Mouse (Mus musculus): ENCODE results near the gene Atrn.

Atrn gene

DNA sequence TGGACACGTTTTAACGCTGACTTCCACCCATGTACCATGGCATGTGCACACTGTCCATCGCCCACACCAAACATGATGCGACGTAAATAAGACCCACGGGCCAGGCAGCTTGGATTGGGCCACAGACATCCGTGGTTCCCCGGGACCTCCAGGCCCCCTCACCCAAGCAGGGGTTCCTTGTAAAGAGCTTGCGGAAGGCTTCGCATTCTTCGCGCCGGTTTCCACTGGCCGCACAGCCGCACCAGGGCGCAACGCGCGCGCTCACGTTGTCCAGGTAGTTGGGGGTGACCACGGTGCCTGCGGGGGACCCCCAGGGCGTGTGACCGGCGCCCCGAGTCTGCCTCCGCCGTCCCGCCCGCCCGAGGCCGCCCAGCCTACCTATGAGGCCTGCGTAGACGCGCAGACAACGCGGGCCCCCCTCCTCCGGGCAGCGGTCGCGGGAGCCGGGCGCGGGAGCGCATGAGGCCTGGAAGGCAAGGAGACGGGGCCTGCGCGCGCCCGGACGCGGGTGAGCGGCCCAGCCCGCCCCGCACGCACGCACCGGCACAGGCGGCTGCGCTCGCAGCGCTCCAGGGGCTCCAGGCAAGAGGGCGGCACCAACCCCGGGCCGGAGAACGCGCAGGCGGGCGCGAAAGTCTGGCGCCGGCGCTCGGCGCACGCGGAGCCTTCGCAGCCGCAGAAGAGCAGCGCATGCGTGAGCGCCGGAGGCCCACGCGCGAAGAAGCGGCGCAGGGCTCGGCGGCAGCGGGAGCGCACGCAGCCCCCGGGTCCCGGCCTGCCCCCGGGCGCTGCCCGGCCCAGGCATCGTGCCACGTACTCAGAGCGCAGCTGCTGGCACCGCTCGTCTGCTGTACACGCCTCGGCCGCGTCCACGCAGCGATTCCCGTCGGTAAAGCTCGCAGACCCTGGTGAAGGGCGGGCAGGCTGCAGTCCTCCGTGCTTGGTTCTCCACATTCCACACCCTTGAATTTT is 134.8 kb downstream of the Atrn start:
- DNase-seq (ENCODE audit: low spot score in 2 of 2) = no peak

- DNase-seq (ENCODE audit: low spot score in 2 of 2) = no peak
These were observed 136.7 kb downstream of the Atrn start, which contains the start of gene Gfra4 for GRCm38 (mm10) chr2:131042988-131043387. Gfra4 (minus strand) TSS chr2:131043088.

- DNase-seq (ENCODE audit: low spot score in 2 of 2) = no peak
These were observed 138.1 kb downstream of the Atrn start for GRCm38 (mm10) chr2:131044354-131044852.

- DNase-seq (ENCODE audit: low spot score in 2 of 2) = no peak
These were observed 138.9 kb downstream of the Atrn start for GRCm38 (mm10) chr2:131044989-131045720.

- DNase-seq (ENCODE audit: low spot score in 2 of 2) = no peak
These were observed 139.7 kb downstream of the Atrn start for GRCm38 (mm10) chr2:131046025-131046424.

DNA sequence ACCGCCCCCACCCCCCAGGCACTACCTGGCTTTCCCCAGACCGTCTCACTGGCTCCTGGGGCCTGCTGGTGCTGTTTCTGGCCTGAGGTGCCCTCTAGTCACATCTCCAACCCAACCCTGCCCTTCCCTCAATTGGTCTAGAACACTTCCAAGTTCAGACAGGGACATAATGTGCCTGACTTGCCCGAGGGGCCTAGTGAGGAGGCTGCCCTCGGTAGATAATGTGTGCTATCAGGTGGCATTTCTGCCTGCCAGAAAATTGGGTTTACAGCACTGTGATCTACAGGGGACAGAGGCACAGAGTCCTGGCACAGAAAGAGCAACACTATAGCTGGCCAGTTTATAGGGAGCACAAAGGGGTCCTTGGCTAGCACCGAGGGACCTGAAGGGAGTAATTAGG is 145.7 kb downstream of the Atrn start:
- no peak for DNase-seq (ENCODE audit: low spot score in 2 of 2)

GRCm38 (mm10) chr2:131052862-131053418 is 146.6 kb downstream of the Atrn start:
- DNase-seq (ENCODE audit: low spot score in 2 of 2) = no peak

GRCm38 (mm10) chr2:131053851-131054645 is 147.8 kb downstream of the Atrn start:
- DNase-seq (ENCODE audit: low spot score in 2 of 2) = no peak

DNA sequence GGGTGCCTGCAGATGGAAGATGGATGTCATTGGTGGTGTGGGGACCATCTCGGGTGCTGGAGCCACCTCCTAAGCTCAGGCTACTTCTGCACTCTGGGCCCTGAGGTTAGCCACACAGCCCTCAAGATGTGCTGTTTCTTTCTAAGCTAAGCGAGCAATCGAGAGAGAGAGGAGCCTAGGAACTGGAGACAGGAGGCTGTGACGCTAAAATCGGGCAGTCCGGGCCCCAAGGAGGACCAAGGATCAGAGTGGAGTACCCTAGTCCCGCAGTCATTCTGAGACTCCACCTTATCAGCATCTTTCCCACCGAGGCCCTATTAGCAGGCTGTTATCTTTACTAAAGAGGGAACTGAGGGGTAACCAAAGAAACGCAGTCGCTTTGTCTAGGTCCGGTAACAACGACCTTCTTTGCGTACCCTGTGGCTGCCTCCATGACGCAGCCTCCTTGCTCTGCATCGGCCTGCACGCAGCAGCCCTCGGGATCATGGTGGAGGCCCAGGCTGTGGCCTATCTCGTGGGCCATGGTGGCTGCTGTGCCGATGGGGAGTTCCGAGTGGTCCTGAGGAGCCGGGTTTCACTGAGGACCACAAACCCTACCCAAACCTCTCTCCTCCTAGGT is 148.5 kb downstream of the Atrn start:
- no peak for DNase-seq (ENCODE audit: low spot score in 2 of 2)

DNA sequence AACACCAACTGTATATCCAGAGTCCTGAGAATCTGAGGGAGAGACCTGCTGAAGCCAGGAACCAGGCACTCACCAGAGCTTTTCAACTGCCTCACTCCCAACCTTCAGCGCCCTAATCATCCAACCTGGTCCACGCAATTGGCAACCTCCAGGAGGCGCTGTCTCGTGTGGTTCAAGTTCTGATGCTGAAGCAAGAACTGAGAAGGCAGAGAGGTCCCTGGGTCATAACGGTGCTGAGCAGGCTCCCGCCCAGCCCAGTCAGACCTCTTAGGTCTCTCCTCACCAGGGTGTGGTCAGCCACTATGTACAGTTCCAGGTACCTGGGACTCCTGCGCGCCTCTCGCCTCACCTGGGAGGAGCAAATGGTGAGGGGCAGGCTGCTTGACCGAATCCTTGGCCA is 149.3 kb downstream of the Atrn start:
- no peak for DNase-seq (ENCODE audit: low spot score in 2 of 2)

DNA sequence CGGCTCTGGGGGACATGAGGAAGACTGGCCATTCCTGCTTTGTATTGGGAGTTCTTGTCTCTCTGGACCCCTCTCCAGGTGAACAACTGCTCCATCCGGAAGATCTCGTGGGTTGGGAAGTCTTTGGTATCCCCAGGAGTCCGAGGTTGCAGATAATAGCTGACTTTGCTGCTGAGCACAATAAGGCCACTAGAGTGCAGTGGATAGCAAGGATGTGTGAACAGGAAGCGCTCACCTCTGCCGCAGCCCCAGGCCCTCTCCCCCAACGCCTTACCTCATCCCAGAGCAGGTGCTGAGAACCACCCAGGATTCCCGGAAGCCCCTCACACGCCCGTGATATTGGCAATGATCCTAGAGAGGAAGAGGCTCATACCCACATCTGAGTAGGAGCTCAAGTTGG is 149.9 kb downstream of the Atrn start:
- DNase-seq (ENCODE audit: low spot score in 2 of 2) = no peak

GRCm38 (mm10) chr2:131058672-131059071 is 152.4 kb downstream of the Atrn start:
- DNase-seq (ENCODE audit: low spot score in 2 of 2) = no peak

DNA sequence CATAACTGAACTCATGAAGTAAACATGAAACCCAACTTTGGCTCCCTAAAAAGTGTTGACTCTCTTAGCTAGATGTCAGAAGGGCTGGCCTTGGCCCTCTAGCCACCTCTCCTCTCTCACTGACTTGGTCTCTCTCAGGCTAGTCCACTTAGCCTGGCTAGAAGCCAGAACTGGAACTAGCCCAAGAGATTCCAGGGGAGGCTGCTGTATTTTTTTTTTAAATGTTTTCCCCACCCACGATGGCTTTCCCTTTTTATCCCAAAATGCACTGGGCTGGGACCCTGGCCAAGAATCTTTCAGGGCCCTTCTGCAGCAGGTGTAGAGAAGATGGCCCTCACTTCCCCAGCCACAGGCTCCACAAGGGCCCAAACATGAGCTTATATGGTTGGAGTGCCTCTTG is 153.1 kb downstream of the Atrn start:
- DNase-seq (ENCODE audit: low spot score in 2 of 2) = peak in 1 of 2 experiments; percentile 74

DNA sequence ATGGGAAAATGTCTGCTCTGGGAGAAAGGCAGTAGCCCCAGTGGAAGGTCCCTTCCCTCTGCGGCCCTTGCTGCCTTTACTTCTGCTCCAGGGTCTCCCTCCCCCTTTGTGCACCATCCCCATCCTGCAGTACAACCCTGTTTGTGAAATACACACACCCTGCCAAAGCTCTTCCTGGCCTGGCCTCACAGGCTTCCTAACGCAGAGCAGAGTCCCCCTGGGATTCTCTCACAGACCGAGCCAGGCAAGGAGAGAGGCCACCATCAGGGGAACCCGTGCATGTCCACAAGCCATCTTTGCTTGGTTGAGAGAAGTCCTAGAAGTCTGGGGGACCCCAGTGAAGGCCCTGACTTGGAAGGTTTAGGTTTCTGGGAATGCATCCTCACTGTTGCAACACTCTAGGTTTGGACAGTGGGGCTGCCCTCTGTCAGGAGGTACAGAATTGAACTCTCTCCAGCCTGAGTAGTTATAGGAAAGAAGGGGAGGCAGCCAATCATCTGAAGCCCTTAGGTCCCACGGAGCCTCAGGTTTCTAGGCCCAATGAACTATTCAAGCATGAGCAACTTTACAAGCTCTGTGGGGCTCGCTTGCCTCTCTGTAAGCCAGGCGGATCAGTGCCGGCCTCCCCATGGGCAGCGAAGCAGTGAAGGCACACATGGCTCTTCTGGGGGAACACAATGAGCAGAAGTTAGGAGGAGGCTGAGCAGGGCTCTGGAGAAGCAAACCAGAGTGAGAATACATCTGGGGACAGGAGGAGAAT is 153.7 kb downstream of the Atrn start:
- no peak for DNase-seq (ENCODE audit: low spot score in 2 of 2)

GRCm38 (mm10) chr2:131060784-131061183 is 154.5 kb downstream of the Atrn start:
- DNase-seq (ENCODE audit: low spot score in 2 of 2) = no peak

DNA sequence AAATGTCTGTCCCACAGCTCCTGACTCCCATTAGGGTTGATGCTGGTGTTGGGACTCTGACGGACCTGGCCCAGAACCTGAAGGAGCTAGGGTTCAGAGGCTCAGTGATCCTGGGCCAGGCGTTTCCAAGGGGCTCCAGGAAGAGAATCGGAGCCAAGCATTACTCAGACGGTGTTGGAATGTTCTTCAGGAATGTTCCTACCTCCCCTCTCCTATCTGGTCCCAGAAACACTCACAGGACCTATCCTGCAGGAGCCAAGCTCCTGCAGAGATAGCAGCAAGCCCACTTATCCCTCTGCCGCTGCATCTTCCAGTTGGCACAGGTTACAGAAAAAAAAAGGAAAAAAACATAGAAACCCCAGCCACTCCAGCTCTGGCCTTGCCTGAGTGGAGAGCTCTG is 155.3 kb downstream of the Atrn start:
- no peak for DNase-seq (ENCODE audit: low spot score in 2 of 2)

DNA sequence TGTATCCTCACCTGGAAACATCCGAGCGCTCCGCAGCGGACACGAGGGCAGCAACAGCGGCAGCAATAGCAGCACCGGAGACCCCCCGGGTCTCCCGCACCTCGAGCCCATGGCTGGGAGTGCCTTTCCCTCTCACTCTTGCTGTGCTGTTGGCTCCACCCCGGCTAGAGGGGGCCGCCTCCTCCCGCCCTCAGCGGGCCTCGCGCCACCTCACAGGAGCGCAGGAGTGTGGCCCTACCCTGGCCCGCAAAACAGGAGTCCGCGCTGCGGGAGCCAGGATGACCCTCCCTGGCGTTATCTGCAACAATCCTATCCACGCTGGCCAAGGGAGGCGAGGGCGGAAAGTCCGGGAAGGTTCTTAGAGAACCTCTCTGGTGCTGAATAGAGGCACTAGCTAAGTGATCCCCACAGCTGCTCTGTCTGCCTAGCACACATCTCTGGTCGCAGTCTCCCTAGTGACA is 157.1 kb downstream of the Atrn start, which contains the start of gene Adam33:
Adam33 (minus strand) TSS at position 411 of the 461 bp plus-strand sequence.
- no peak for DNase-seq (ENCODE audit: low spot score in 2 of 2)

GRCm38 (mm10) chr2:131066342-131066741 is 160.0 kb downstream of the Atrn start:
- no peak for DNase-seq (ENCODE audit: low spot score in 2 of 2)

DNA sequence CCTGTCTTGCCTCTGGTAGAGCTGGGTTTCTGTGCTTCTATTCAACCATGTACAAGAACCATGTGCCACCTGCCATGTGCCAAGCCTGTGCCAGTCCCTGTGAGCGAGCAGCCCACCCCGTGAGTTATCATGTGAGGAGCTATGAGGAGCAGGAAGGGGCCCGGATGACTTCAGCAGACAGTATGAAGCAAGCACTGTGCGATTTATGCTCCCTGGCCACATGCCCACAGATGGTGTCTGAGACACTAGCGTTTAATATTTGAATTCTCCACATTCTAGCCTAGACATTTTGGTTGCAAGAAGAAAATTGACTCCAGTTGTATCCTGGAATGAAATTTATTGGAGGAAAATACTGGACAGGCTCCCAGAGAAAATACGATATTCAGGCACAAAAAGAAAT is 161.2 kb downstream of the Atrn start:
- no peak for DNase-seq (ENCODE audit: low spot score in 2 of 2)

DNA sequence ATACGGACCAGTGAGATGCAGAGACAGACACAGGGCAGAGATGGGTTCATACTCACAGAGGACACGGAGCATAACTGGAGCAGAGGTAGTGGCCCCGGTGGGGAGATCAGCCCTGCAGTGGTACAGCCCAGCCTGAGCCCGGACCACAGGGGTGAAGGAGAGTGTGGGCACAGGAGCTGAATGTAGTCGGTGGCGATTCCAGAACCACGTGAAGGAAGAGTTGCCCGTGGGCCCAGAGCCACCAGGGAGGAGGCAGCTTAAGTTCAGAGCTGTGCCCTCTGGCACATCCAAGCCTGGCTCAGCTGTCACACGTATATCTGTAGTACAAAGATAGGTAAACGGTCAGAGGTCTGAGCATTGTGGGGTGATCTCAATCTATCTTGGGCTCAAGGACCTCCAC is 166.2 kb downstream of the Atrn start:
- no peak for DNase-seq (ENCODE audit: low spot score in 2 of 2)
